In the genomic region with DNA sequence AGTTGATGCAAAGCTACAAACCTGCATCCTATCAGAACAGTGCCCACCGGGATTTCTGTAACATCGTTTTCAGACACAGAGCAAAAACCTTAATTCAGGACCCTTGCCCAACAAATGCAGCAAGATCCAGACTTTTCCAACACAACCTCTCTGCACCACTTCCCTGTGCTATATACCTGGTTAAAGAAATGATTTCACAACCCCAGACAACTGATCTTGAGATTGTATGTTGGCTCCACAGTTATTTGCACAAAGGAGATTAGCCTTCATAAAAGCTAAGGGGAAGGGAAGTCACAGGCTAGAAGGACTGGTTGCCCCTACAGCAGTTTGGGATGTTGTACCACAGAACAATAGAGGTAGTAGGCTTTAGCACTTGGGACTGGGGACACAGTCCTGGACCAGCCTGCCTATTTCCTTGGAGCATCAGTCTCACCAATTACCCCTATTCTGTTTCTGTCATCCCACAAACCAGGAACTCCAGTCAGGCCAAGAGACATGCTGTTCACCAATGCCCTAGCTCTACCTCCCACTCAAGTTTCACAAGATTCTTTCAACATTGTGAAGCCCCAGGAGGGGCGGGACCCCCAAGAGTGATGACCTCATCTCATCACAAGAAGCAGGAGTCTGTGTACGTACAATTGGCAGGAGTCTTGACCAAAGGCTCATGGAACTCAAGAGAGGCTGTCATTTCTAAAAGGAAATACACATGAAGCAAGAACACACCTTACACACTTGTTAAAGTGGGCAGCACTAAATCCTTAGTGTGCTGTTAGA, we compare ENCODE assay signal across 13 mouse cellular contexts.
"Had no signal": no experiment of that assay in that cellular context is flagged by ENCODE, and none has a peak within 500 bp of the region (broad histone marks: within the 10 kb centered on the region; RNA-seq: fewer than 3 reads in every experiment).

No protein-coding gene starts in this region.

- H3K4me1 ChIP-seq: limb, embryonic 13.5 days; liver, embryonic 12.5 days; liver, embryonic 15.5 days had no signal

- ATAC-seq: liver, embryonic 12.5 days had no signal

- H3K4me3 ChIP-seq: limb, embryonic 10.5 days; limb, embryonic 13.5 days; liver, embryonic 12.5 days; liver, embryonic 15.5 days had no signal

- H3K27ac ChIP-seq: limb, embryonic 10.5 days; limb, embryonic 13.5 days; liver, embryonic 12.5 days; liver, embryonic 15.5 days had no signal

- H3K27me3 ChIP-seq: limb, embryonic 13.5 days; liver, embryonic 12.5 days; liver, embryonic 15.5 days had no signal

- H3K9me3 ChIP-seq: limb, embryonic 10.5 days; limb, embryonic 13.5 days; liver, embryonic 12.5 days; liver, embryonic 15.5 days had no signal

- H3K36me3 ChIP-seq: limb, embryonic 13.5 days; liver, embryonic 12.5 days; liver, embryonic 15.5 days had no signal

- DNase-seq: kidney, adult 9 months; kidney, postnatal 14 days; kidney, postnatal 4 days; liver; lung, embryonic 14.5 days; lung, postnatal 14 days; midbrain, embryonic 14.5 days; thymus, adult 18-20 months; thymus, postnatal 4 days had no signal

- H3K9ac ChIP-seq: limb, embryonic 13.5 days; liver, embryonic 12.5 days; liver, embryonic 15.5 days; lung, embryonic 14.5 days had no signal

- H3K4me2 ChIP-seq: limb, embryonic 13.5 days; liver, embryonic 12.5 days; liver, embryonic 15.5 days; lung, embryonic 14.5 days had no signal
